Mouse (Mus musculus): ENCODE results near the gene Flywch2.

GRCm38 (mm10) chr17:23786510-23786931 is 640 bp upstream of the Flywch2 start:
- TF ChIP-seq POLR2A (IDR thresholded peaks at IDR 0.05; ENCODE audit: borderline replicate concordance, extremely low read depth, low read depth, low read length) (no peak), CTCF (IDR thresholded peaks at IDR 0.05; ENCODE audit: insufficient read depth, low read length) (no peak)
